Mouse (Mus musculus): ENCODE measurements around the gene Klf6. TPM values are rescaled to one million over a fixed set of nuclear protein-coding genes. Genes with fewer than 3 reads are reported as not detected.

Gene Klf6
- polyA plus RNA-seq, 1 experiment, result 32.9 TPM

DNA sequence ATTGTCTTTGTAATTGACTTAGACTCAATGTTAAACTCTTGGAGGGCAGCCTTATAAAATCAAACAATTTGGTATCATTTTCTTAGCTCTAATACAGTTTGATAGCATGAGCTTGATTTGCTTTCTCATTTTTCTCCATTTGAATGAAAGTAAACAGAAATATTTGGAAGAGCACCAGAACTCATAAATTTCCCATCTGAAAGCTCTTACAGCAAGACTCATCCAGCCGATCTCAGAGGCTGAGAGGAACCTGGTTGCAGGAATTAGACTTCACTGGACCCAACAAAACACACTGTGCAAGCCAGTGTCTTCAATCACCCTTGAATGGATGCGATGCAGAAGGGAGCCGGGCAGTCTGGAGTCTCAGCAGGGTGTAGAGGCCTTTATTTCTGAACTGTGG is 34.6 kb downstream of the Klf6 start:
- H3K4me3 ChIP-seq (replicated peaks; ENCODE audit: control insufficient read depth, low read depth, low read length), result no peak overlapping the region
- TF ChIP-seq POLR2A (IDR thresholded peaks at IDR 0.05; ENCODE audit: borderline replicate concordance, control insufficient read depth, low read depth, low read length) (no peak), CTCF (IDR thresholded peaks at IDR 0.05; ENCODE audit: control insufficient read depth, insufficient read depth, low read length) (no peak)
- no peaks in the 10 kb centered on the region for H3K4me1 ChIP-seq (ENCODE audit: control insufficient read depth, insufficient read depth, low read length)
- 73% methylated on average over 3 of the region's 3 CpGs for WGBS
- H3K27ac ChIP-seq (ENCODE audit: control insufficient read depth, insufficient read depth, low read depth, low read length, poor library complexity), result no peak overlapping the region

- Histone ChIP-seq H3K4me3 (replicated peaks; ENCODE audit: control insufficient read depth, low read depth, low read length) (no peak overlapping the region), H3K4me1 (ENCODE audit: control insufficient read depth, insufficient read depth, low read length) (no peaks in the 10 kb centered on the region), H3K27ac (ENCODE audit: control insufficient read depth, insufficient read depth, low read depth, low read length, poor library complexity) (no peak overlapping the region)
- TF ChIP-seq CTCF (IDR thresholded peaks at IDR 0.05; ENCODE audit: control insufficient read depth, insufficient read depth, low read length) (no peak), POLR2A (IDR thresholded peaks at IDR 0.05; ENCODE audit: borderline replicate concordance, control insufficient read depth, low read depth, low read length) (no peak)
- WGBS, result 85% methylated on average over 14 of the region's 14 CpGs
These were observed 36.1 kb downstream of the Klf6 start for GRCm38 (mm10) chr13:5897176-5897959.

GRCm38 (mm10) chr13:5899021-5899420 is 37.7 kb downstream of the Klf6 start:
- 74% methylated on average over 1 of the region's 1 CpGs for WGBS

GRCm38 (mm10) chr13:5899641-5900040 is 38.4 kb downstream of the Klf6 start:
- Histone ChIP-seq H3K4me1 (ENCODE audit: control insufficient read depth, insufficient read depth, low read length) (no peaks in the 10 kb centered on the region), H3K4me3 (replicated peaks; ENCODE audit: control insufficient read depth, low read depth, low read length) (no peak overlapping the region), H3K27ac (ENCODE audit: control insufficient read depth, insufficient read depth, low read depth, low read length, poor library complexity) (no peak overlapping the region)
- WGBS, result 73% methylated on average over 3 of the region's 3 CpGs
- TF ChIP-seq CTCF (IDR thresholded peaks at IDR 0.05; ENCODE audit: control insufficient read depth, insufficient read depth, low read length) (no peak), POLR2A (IDR thresholded peaks at IDR 0.05; ENCODE audit: borderline replicate concordance, control insufficient read depth, low read depth, low read length) (no peak)

More at GRCm38 (mm10) chr13:5899021-5899420, 37.7 kb downstream of the Klf6 start:
- no peaks in the 10 kb centered on the region for H3K4me1 ChIP-seq (ENCODE audit: control insufficient read depth, insufficient read depth, low read length)
- no peak overlapping the region for H3K4me3 ChIP-seq (replicated peaks; ENCODE audit: control insufficient read depth, low read depth, low read length)
- TF ChIP-seq CTCF (IDR thresholded peaks at IDR 0.05; ENCODE audit: control insufficient read depth, insufficient read depth, low read length) (no peak), POLR2A (IDR thresholded peaks at IDR 0.05; ENCODE audit: borderline replicate concordance, control insufficient read depth, low read depth, low read length) (no peak)
- no peak overlapping the region for H3K27ac ChIP-seq (ENCODE audit: control insufficient read depth, insufficient read depth, low read depth, low read length, poor library complexity)

DNA sequence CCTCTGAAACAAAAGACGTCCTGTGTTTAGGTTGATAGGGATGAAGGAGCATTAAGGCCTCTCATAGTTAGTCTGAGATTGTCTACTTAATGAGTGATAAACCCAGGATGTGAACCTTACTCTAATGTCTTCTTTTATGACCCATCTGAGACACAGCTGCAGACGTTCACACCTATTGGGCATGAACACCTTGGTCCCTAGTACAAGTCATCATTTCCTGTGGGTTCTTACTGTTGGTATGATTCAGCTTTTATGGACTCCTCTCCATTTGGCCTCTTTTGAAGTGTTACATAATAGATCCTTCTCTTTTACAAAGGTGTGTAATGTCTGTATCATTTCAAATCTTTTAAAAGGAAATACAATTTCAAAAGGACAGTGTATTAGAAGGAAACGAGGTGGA is 51.9 kb downstream of the Klf6 start:
- WGBS, result 34% methylated on average over 3 of the region's 3 CpGs
- TF ChIP-seq CTCF (IDR thresholded peaks at IDR 0.05; ENCODE audit: control insufficient read depth, insufficient read depth, low read length) (no peak), POLR2A (IDR thresholded peaks at IDR 0.05; ENCODE audit: borderline replicate concordance, control insufficient read depth, low read depth, low read length) (no peak)
- H3K4me3 ChIP-seq (replicated peaks; ENCODE audit: control insufficient read depth, low read depth, low read length), result no peak overlapping the region
- no peaks in the 10 kb centered on the region for H3K4me1 ChIP-seq (ENCODE audit: control insufficient read depth, insufficient read depth, low read length)
- H3K27ac ChIP-seq (ENCODE audit: control insufficient read depth, insufficient read depth, low read depth, low read length, poor library complexity), result no peak overlapping the region

DNA sequence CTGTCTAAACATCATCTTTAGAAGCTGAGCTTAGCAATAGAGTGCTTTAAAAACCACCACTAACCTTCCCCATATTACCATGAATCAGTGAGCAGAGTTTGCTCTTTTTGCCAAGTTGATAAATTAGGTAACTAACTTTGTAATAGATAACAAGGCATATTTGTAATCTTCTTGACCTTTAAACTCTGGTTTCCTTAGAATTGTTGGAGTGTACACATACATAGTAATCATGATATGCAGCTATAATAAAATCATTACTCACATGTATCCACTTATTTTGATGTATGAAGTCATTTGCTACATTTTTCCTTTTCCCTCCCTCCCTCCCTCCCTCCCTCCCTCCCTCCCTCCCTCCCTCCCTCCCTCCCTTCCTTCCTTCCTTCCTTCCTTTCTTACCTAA is 56.1 kb downstream of the Klf6 start:
- Histone ChIP-seq H3K4me1 (ENCODE audit: control insufficient read depth, insufficient read depth, low read length) (no peaks in the 10 kb centered on the region), H3K27ac (ENCODE audit: control insufficient read depth, insufficient read depth, low read depth, low read length, poor library complexity) (no peak overlapping the region), H3K4me3 (replicated peaks; ENCODE audit: control insufficient read depth, low read depth, low read length) (no peak overlapping the region)
- TF ChIP-seq POLR2A (IDR thresholded peaks at IDR 0.05; ENCODE audit: borderline replicate concordance, control insufficient read depth, low read depth, low read length) (no peak), CTCF (IDR thresholded peaks at IDR 0.05; ENCODE audit: control insufficient read depth, insufficient read depth, low read length) (no peak)

GRCm38 (mm10) chr13:5919966-5920365 is 58.7 kb downstream of the Klf6 start:
- no peak for TF ChIP-seq POLR2A (IDR thresholded peaks at IDR 0.05; ENCODE audit: borderline replicate concordance, control insufficient read depth, low read depth, low read length)
- no peak for TF ChIP-seq CTCF (IDR thresholded peaks at IDR 0.05; ENCODE audit: control insufficient read depth, insufficient read depth, low read length)
- WGBS, result 82% methylated on average over 4 of the region's 4 CpGs

More at GRCm38 (mm10) chr13:5919966-5920365, 58.7 kb downstream of the Klf6 start:
- no peaks in the 10 kb centered on the region for H3K4me1 ChIP-seq (ENCODE audit: control insufficient read depth, insufficient read depth, low read length)
- H3K4me3 ChIP-seq (replicated peaks; ENCODE audit: control insufficient read depth, low read depth, low read length), result no peak overlapping the region
- no peak overlapping the region for H3K27ac ChIP-seq (ENCODE audit: control insufficient read depth, insufficient read depth, low read depth, low read length, poor library complexity)

All from bone marrow, adult 2 months (tissue).